Mouse (Mus musculus): ENCODE results near the gene Tmem30a. TPM values are rescaled to one million over a fixed set of nuclear protein-coding genes. Genes with fewer than 3 reads are reported as not detected.

Gene Tmem30a
- total and polyA plus RNA-seq, 2 experiments from 2014 or later, result 126 to 182 TPM

DNA sequence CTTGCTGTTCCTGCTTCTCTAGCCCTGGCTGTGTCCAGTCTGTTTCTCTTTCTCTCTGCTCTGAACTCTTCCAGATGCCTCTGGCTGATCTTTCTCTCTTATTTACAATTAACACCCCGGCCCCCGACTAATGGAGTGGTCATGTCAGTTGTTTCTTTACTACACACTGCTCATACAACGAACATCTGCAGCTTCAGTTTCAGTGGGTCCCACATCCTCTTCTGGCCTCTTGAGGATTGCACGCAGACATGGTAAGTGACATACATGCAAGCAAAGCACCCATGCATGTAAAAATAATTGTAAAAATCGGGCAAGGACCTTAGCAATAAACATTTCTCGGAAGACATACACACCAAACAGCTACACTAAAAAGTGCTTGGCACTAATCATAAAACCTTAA lies 57.7 kb downstream of the Tmem30a start:
- no peak overlapping the region for H3K4me2 ChIP-seq (ENCODE audit: low read depth, low read length, poor library complexity, severe bottlenecking)
- H3K4me1 ChIP-seq (ENCODE audit: insufficient read depth, low read length), result no peaks in the 10 kb centered on the region
- H3K27ac ChIP-seq (ENCODE audit: low read depth, low read length), result no peak overlapping the region
- H3K9ac ChIP-seq (replicated peaks; ENCODE audit: low read length, poor library complexity, severe bottlenecking), result no peak overlapping the region
- DNase-seq (ENCODE audit: low spot score) (no peak), ATAC-seq (ENCODE audit: low FRiP score) (no peak)
- no peak overlapping the region for H3K4me3 ChIP-seq (ENCODE audit: low read depth, low read length)
- H3K27me3 ChIP-seq (ENCODE audit: insufficient read depth, low read length), result no peaks in the 10 kb centered on the region
- TF ChIP-seq CTCF (IDR thresholded peaks at IDR 0.05), result no peak
- 89% methylated on average over 6 of the region's 6 CpGs for WGBS
- H3K36me3 ChIP-seq (ENCODE audit: insufficient read depth, low read length), result no peaks in the 10 kb centered on the region; the same call in 1 of the 2 replicates
- H3K9me3 ChIP-seq (ENCODE audit: low read length), result no peaks in the 10 kb centered on the region

DNA sequence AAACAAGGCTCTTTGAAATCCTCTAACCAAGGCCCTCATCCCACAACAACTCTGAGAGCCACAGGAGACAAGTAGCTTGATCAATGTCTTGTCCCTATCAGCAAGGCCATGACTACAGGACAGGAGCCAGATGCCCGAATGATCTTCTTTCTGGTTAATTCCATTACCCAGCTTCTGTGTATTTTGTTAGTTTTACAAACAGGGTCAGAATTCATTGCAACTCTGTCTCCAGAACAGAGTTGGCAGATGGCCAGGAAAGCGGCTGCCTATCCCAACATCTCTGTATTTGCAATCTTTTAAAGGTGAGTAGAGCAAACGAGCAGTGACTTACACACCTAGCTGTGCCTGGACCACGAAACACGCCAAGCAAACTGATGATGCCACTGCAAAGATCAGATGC lies 63.0 kb downstream of the Tmem30a start:
- no peak for TF ChIP-seq CTCF (IDR thresholded peaks at IDR 0.05)
- no peaks in the 10 kb centered on the region for H3K27me3 ChIP-seq (ENCODE audit: insufficient read depth, low read length)
- H3K9me3 ChIP-seq (ENCODE audit: low read length), result no peaks in the 10 kb centered on the region
- no peaks in the 10 kb centered on the region for H3K36me3 ChIP-seq (ENCODE audit: insufficient read depth, low read length)
- ATAC-seq (ENCODE audit: low FRiP score) (no peak), DNase-seq (ENCODE audit: low spot score) (no peak)
- H3K4me3 ChIP-seq (ENCODE audit: low read depth, low read length), result no peak overlapping the region
- WGBS, result 84% methylated on average over 5 of the region's 5 CpGs
- H3K27ac ChIP-seq (ENCODE audit: low read depth, low read length), result no peak overlapping the region
- no peak overlapping the region for H3K9ac ChIP-seq (replicated peaks; ENCODE audit: low read length, poor library complexity, severe bottlenecking)
- no peaks in the 10 kb centered on the region for H3K4me1 ChIP-seq (ENCODE audit: insufficient read depth, low read length)
- H3K4me2 ChIP-seq (ENCODE audit: low read depth, low read length, poor library complexity, severe bottlenecking), result no peak overlapping the region

DNA sequence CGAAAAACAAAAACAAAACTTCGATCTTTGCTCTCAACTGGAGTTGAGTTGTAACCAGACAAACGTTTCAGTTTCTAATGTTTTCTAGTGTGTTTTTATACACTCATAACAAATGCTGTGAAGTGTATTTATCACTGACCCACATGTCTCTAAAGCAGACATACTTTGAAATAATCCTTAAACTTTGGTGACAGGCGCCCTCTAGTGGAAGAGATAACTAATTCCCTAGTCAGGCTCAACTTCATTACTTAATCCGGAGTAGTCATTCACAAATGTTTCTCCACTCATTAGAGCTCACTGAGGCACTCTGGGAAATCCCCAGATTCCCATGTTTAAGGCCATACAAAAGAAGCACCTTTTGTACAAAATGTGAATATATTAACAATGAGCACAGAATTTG lies 70.2 kb downstream of the Tmem30a start:
- WGBS, result 33% methylated on average over 5 of the region's 5 CpGs
- no peak for ATAC-seq (ENCODE audit: low FRiP score)
- TF ChIP-seq CTCF (IDR thresholded peaks at IDR 0.05), result peak; percentile 85

DNA sequence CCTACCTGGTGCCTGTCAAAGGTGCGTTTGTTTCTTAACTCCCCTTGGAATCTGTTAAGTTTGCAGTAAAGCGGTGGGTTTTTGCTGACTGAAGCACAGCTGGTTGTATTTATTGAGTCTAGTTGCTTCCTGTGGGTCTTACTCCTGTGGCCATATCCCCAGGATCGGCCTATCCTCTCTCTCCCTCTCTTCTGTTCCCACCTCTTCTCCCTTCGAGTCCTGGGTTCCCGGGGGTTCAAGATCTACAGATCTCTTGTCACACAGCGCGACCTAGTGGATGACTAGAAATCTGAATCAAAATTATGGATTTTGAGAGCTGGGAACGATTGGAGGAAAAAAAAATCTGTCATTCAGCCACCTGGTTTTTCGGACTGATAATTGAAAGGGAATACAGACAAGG lies 72.3 kb downstream of the Tmem30a start:
- DNase-seq (ENCODE audit: low spot score), result peak; percentile 87
- Histone ChIP-seq H3K27me3 (ENCODE audit: insufficient read depth, low read length) (peaks cover 35% of the 10 kb centered on the region), H3K9ac (replicated peaks; ENCODE audit: low read length, poor library complexity, severe bottlenecking) (no peak overlapping the region), H3K36me3 (ENCODE audit: insufficient read depth, low read length) (no peaks in the 10 kb centered on the region), H3K4me2 (ENCODE audit: low read depth, low read length, poor library complexity, severe bottlenecking) (peak overlapping the region; percentile 41), H3K9me3 (ENCODE audit: low read length) (no peaks in the 10 kb centered on the region), H3K27ac (ENCODE audit: low read depth, low read length) (no peak overlapping the region), H3K4me1 (ENCODE audit: insufficient read depth, low read length) (peaks cover 4% of the 10 kb centered on the region; the same call in 1 of the 2 replicates), H3K4me3 (ENCODE audit: low read depth, low read length) (no peak overlapping the region)
- 8% methylated on average over 9 of the region's 9 CpGs for WGBS
- peak; percentile 87 for TF ChIP-seq CTCF (IDR thresholded peaks at IDR 0.05)
- ATAC-seq (ENCODE audit: low FRiP score), result no peak

More for the DNA sequence above, 70.2 kb downstream of the Tmem30a start:
- Histone ChIP-seq H3K27me3 (ENCODE audit: insufficient read depth, low read length) (peaks cover 29% of the 10 kb centered on the region), H3K9ac (replicated peaks; ENCODE audit: low read length, poor library complexity, severe bottlenecking) (no peak overlapping the region), H3K36me3 (ENCODE audit: insufficient read depth, low read length) (no peaks in the 10 kb centered on the region), H3K9me3 (ENCODE audit: low read length) (no peaks in the 10 kb centered on the region), H3K4me2 (ENCODE audit: low read depth, low read length, poor library complexity, severe bottlenecking) (no peak overlapping the region), H3K27ac (ENCODE audit: low read depth, low read length) (no peak overlapping the region), H3K4me3 (ENCODE audit: low read depth, low read length) (no peak overlapping the region), H3K4me1 (ENCODE audit: insufficient read depth, low read length) (peaks cover 4% of the 10 kb centered on the region; the same call in 1 of the 2 replicates)
- DNase-seq (ENCODE audit: low spot score), result peak; percentile 82

DNA sequence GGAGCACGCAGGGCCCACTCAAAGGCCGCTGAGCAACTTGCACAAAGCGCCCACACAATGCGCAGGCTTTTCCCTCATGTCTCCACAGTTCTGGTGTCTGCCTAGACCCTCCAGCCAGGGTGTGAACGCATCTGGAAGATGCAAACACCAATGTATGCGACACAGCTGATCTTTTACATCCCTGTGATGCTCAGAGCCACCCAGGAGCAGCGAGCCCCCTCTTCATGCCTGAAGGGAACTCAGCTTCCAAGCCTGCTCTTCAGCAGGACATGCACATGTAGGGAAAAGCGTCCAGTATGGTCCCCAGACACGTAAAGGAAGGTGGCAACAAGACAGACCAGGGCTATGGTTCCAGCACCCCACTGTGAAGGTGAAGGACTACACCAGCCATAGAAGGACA lies 73.2 kb downstream of the Tmem30a start:
- no peak; the same call in 1 of the 2 replicates for TF ChIP-seq CTCF (IDR thresholded peaks at IDR 0.05)
- no peaks in the 10 kb centered on the region for H3K9me3 ChIP-seq (ENCODE audit: low read length)
- peaks cover 4% of the 10 kb centered on the region; the same call in 1 of the 2 replicates for H3K4me1 ChIP-seq (ENCODE audit: insufficient read depth, low read length)
- no peak for DNase-seq (ENCODE audit: low spot score)
- peaks cover 35% of the 10 kb centered on the region for H3K27me3 ChIP-seq (ENCODE audit: insufficient read depth, low read length)
- H3K27ac ChIP-seq (ENCODE audit: low read depth, low read length), result no peak overlapping the region
- H3K4me3 ChIP-seq (ENCODE audit: low read depth, low read length), result no peak overlapping the region
- H3K4me2 ChIP-seq (ENCODE audit: low read depth, low read length, poor library complexity, severe bottlenecking), result no peak overlapping the region
- 23% methylated on average over 9 of the region's 9 CpGs for WGBS
- H3K9ac ChIP-seq (replicated peaks; ENCODE audit: low read length, poor library complexity, severe bottlenecking), result no peak overlapping the region
- H3K36me3 ChIP-seq (ENCODE audit: insufficient read depth, low read length), result no peaks in the 10 kb centered on the region
- no peak for ATAC-seq (ENCODE audit: low FRiP score)

DNA sequence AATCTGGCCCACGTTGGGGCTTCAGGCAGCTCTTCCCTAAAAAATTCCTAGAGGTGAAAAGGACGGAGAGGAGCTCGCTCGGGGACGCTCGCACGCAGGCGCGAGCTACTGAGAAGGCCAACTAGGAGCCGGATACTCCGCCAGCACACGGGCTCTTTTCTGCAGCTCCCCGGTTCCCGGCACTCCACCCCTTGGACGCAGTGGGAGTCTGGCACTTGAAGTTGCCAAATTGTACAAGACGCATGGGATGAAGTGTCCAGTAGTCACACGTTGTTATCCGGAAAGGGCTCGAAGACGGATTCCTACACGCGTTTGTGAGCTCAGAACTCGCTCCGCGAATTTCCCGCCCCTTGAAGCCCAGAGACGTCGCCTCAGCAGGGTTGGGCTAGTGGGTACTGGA lies 73.9 kb downstream of the Tmem30a start:
- H3K4me1 ChIP-seq (ENCODE audit: insufficient read depth, low read length), result peaks cover 4% of the 10 kb centered on the region; the same call in 1 of the 2 replicates
- no peaks in the 10 kb centered on the region for H3K36me3 ChIP-seq (ENCODE audit: insufficient read depth, low read length)
- H3K4me3 ChIP-seq (ENCODE audit: low read depth, low read length), result peak overlapping the region; percentile 48
- no peaks in the 10 kb centered on the region for H3K9me3 ChIP-seq (ENCODE audit: low read length)
- no peak for DNase-seq (ENCODE audit: low spot score)
- H3K27me3 ChIP-seq (ENCODE audit: insufficient read depth, low read length), result peaks cover 35% of the 10 kb centered on the region
- no peak for ATAC-seq (ENCODE audit: low FRiP score)
- no peak overlapping the region; the same call in none of the 2 replicates for H3K9ac ChIP-seq (replicated peaks; ENCODE audit: low read length, poor library complexity, severe bottlenecking)
- under 1% methylated on average over 28 of the region's 28 CpGs for WGBS
- no peak overlapping the region for H3K27ac ChIP-seq (ENCODE audit: low read depth, low read length)
- H3K4me2 ChIP-seq (ENCODE audit: low read depth, low read length, poor library complexity, severe bottlenecking), result peak overlapping the region; percentile 93
- TF ChIP-seq CTCF (IDR thresholded peaks at IDR 0.05), result no peak

Other genes with a start within 250 kb of the Tmem30a start
- gene Col12a1, start 74.7 kb downstream of the Tmem30a start, total RNA-seq (2014; rRNA removed), result 19.8 and 20.4 TPM in 2 replicates
- 5.0 and 5.9 TPM in 2 replicates for gene Col12a1, start 74.7 kb downstream of the Tmem30a start, polyA plus RNA-seq (2015; fragmentation: Nextera tagmentation; extraction: Ambion mirVana)
- 294 and 365 TPM in 2 replicates for gene Cox7a2, start 33.6 kb downstream of the Tmem30a start, total RNA-seq (2014; rRNA removed)
- 1,023 and 1,039 TPM in 2 replicates for gene Cox7a2, start 33.6 kb downstream of the Tmem30a start, polyA plus RNA-seq (2015; fragmentation: Nextera tagmentation; extraction: Ambion mirVana)
- 3.1 and 4.3 TPM in 2 replicates for gene Filip1, start 219.3 kb upstream of the Tmem30a start, total RNA-seq (2014; rRNA removed)
- gene Filip1, start 219.3 kb upstream of the Tmem30a start, polyA plus RNA-seq (2015; fragmentation: Nextera tagmentation; extraction: Ambion mirVana), result 2.8 and 3.6 TPM in 2 replicates